Mouse (Mus musculus): ENCODE results near the gene Zfp423.

- TF ChIP-seq CTCF (IDR thresholded peaks at IDR 0.05; ENCODE audit: low read depth) (no peak), EP300 (IDR thresholded peaks at IDR 0.05; ENCODE audit: low read depth) (no peak)
Observed at GRCm38 (mm10) chr8:87688348-87688747, 271.0 kb downstream of the Zfp423 start.

All from heart, postnatal 0 days (tissue).